Mouse (Mus musculus) 416B (cell line): ENCODE data around the gene Asb8.

ENCODE experiments used
- DNase-seq: peaks from one replicate; pipeline ENCODE4 v3.0.0; 2011; ENCODE audit warnings: low read depth

The Asb8 gene

GRCm38 (mm10) chr15:98155944-98156343 is 9.5 kb downstream of the Asb8 start:
- DNase-seq: peak; percentile 86

GRCm38 (mm10) chr15:98155272-98155671 is 10.2 kb downstream of the Asb8 start:
- DNase-seq: no peak

GRCm38 (mm10) chr15:98154631-98155030 is 10.8 kb downstream of the Asb8 start:
- DNase-seq: no peak

GRCm38 (mm10) chr15:98154146-98154545 is 11.3 kb downstream of the Asb8 start:
- no peak for DNase-seq

GRCm38 (mm10) chr15:98153625-98154024 is 11.8 kb downstream of the Asb8 start:
- peak; percentile 85 for DNase-seq

GRCm38 (mm10) chr15:98152916-98153315 is 12.5 kb downstream of the Asb8 start:
- DNase-seq: no peak

GRCm38 (mm10) chr15:98149166-98149602 is 16.2 kb downstream of the Asb8 start:
- DNase-seq: no peak

- no peak for DNase-seq
These were observed 17.1 kb downstream of the Asb8 start for GRCm38 (mm10) chr15:98148356-98148755.

GRCm38 (mm10) chr15:98145559-98146181 is 19.8 kb downstream of the Asb8 start:
- DNase-seq: peak; percentile 93

GRCm38 (mm10) chr15:98144861-98145507 is 20.4 kb downstream of the Asb8 start:
- peak; percentile 60 for DNase-seq

- DNase-seq: no peak
These were observed 22.9 kb downstream of the Asb8 start for GRCm38 (mm10) chr15:98142515-98142914.

- no peak for DNase-seq
These were observed 24.6 kb downstream of the Asb8 start for GRCm38 (mm10) chr15:98140809-98141208.

GRCm38 (mm10) chr15:98139763-98140162 is 25.7 kb downstream of the Asb8 start:
- DNase-seq: peak; percentile 86

- DNase-seq: no peak
These were observed 28.6 kb downstream of the Asb8 start for GRCm38 (mm10) chr15:98136871-98137270.

GRCm38 (mm10) chr15:98135671-98136070 is 29.8 kb downstream of the Asb8 start:
- no peak for DNase-seq

GRCm38 (mm10) chr15:98134666-98135065 is 30.8 kb downstream of the Asb8 start:
- DNase-seq: no peak

- DNase-seq: no peak
These were observed 31.4 kb downstream of the Asb8 start for GRCm38 (mm10) chr15:98134034-98134433.

GRCm38 (mm10) chr15:98133471-98133870 is 32.0 kb downstream of the Asb8 start:
- DNase-seq: no peak

GRCm38 (mm10) chr15:98131942-98132655 is 33.3 kb downstream of the Asb8 start:
- no peak for DNase-seq

GRCm38 (mm10) chr15:98131451-98131850 is 34.0 kb downstream of the Asb8 start:
- no peak for DNase-seq

- DNase-seq: no peak
These were observed 34.4 kb downstream of the Asb8 start for GRCm38 (mm10) chr15:98131001-98131400.

- no peak for DNase-seq
These were observed 44.6 kb downstream of the Asb8 start for GRCm38 (mm10) chr15:98120831-98121230.

GRCm38 (mm10) chr15:98119363-98119762 is 46.1 kb downstream of the Asb8 start:
- DNase-seq: no peak
